Mouse (Mus musculus) left cerebral cortex, adult 11 months (tissue): Measurements from ENCODE around the gene Prr19.

ENCODE experiments used
- DNase-seq: peaks from one replicate; pipeline ENCODE4 v3.0.0; 2022; ENCODE audit warnings: low spot score

Prr19 gene

DNA sequence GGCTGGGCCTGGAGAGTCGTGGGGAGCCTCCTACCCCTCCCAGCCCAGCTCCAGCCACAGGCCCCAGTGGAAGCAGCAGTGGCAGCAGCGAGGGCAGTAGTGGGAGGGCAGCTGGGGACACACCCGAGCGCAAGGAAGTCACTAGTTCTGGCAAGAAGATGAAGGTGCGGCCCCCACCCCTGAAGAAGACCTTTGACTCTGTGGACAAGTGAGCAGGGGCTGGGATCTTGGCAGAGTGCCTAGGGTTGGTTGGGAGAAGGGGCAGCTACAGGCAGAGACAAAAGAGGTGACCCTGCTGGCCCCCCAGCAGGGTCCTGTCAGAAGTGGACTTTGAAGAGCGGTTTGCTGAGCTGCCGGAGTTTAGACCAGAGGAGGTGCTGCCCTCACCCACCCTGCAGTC, 9.1 kb upstream of the Prr19 start:
- no peak for DNase-seq

- DNase-seq: no peak
These were observed 7.9 kb upstream of the Prr19 start for GRCm38 (mm10) chr7:25293191-25293739.

DNA sequence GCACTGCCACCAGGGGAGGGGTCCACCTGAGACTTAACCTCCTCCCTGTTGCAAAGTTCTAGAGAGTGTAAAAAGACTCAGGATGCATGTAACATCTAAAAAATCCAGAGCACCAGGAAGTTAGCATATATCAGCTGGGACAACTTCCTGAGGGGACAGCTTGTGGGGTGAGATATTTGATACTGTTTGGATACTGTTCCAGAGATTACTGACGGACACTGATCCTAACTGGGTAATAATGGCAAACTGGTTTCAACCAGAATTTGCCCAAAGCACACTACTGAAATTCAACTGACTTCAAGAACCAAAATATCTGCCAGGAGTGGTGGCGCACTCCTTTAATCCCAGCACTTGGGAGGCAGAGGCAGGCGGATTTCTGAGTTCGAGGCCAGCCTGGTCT, 6.7 kb upstream of the Prr19 start:
- DNase-seq: no peak

DNA sequence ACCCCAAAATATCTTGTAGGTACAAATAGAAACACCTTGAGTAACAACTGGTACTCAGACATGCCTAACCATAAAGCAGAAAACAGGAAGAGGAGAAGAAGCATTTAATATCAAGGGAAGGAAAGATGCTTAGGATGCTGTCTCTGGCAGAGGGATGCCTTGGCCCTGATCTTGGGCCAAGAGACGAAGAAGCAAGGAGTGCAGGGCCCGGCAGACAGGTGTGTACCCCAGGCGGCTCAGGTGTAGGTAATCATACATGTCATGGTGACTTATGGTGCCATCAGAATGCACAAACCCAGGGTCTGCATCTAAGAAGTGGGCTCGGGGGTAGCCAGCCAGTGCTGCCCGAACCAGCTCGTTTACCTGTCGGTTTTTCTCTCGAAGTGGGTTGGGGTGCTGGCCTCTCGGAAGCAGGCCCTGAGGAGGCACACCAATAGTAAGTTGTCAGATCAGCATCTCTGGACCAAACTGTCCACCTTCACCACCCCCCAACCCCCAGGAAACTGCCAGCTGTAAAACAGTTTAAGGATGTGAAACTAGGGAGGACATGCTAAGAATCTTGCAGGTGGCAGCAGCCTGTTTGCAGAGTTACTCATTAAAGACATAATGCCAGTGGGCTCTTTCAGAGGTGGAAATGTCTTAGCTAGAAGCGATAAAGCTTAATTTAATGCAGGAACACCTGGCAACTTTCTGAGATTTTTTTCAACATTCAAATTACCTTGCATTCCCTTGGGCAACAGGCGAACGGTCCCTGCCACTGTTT, 6.1 kb upstream of the Prr19 start:
- DNase-seq: no peak

DNA sequence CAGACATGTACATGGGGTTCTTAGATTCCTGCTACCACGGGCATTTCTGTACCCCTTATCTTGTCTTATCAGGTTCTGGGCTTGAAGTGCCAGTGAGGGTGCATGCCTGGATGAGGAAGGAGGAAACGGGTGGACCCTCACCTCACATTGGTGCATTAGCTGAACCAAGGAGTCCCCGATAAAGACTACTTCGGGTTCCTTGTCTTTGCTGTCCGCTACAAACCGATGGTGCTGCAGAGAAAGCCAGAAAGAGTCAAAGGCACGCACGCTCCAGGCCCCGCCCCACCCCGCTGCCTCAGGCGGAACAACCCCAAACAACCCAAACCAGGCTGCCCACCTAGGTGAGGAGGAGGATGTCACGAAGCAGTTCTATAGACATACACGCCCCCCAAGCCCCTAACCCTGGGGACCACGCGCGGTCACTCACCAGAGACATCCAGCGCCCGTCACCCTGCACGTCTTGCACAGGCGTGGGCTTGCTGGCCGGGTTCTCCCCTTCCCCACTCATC, 4.2 kb upstream of the Prr19 start:
- no peak for DNase-seq

DNA sequence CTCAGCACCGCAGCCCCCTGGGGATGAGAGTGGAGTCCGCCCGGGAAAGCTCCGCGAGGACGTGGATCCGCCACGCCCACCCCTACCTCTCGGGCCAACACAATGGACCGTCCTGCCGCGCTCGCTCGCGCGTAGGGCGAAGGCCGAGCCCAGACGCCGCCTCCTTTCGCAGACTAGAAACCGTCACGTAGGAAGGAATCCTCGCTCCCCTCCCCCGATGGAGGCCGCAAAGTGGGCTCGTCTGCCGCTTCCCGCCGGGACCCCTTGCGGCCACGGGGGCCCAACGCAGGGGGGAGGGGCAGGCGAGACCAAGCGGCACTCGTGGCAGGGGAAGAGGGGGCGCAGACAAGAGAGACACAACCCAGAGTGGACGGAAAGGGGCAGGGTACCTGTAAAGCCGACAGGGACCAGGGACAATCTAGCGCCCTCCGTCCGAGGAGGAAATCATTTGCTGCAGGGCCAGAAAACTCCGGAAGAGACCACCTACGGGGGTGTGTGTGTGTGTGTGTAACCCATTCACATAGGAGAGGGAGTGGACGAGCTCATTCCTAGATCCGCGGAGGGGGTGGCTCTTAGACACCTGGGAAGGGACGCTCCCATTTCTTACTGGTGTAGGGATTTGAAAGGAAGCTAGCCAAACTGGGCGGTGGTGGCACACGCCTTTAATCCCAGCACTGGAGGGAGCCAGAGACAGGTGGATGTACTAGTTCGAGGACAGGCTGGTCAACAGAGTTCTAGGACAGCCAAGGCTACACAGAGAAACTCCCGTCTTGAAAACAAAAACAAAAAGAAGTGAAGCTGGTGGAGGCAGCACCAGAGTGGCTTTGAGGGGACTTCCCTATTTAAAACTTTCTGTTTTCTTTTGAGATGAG, 3.5 kb upstream of the Prr19 start, which contains the start of gene Pafah1b3:
TSS of gene Pafah1b3 (minus strand) at position 533 of the 872 bp plus-strand sequence.
- peak; percentile 79 for DNase-seq

- no peak for DNase-seq
These were observed 1.9 kb downstream of the Prr19 start for GRCm38 (mm10) chr7:25303003-25303684.

- no peak for DNase-seq
These were observed 2.4 kb downstream of the Prr19 start for GRCm38 (mm10) chr7:25303685-25304006.

GRCm38 (mm10) chr7:25305481-25305880, 4.3 kb downstream of the Prr19 start:
- no peak for DNase-seq

DNA sequence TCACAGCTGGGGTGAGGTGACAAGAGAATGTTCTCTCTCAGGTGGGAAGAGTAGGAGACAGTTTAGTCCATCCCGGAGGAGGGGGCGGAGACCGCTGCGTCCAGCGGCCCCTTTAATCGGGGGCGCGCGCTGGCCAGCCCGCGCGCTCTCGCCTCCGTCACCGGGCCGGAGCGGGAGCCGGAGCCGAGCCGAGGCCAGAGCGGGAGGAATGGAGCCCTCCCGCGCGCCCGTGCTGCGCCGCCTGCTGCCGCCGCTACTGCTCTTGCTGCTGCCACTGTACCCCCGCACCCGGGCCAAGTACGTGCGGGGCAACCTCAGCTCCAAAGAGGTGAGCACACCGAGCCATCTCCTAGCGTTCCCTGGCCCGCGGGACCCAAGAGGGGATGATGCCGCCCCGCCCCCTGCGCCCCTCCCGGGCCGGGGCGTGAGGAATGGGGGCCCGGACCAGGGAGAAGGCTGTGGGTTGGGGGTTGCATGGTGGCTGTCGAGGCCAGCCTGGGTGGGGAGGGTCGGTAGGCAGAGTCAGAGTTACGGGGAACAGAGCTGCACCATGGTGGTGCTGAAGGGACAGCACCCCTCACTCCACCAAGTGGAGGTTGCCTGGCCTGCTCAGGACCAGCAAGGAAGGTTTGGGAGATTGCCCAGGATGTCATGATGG, 4.9 kb downstream of the Prr19 start, which contains the start of gene Tmem145:
TSS of gene Tmem145 (plus strand) at position 151 of the 658 bp plus-strand sequence.
- DNase-seq: no peak

DNA sequence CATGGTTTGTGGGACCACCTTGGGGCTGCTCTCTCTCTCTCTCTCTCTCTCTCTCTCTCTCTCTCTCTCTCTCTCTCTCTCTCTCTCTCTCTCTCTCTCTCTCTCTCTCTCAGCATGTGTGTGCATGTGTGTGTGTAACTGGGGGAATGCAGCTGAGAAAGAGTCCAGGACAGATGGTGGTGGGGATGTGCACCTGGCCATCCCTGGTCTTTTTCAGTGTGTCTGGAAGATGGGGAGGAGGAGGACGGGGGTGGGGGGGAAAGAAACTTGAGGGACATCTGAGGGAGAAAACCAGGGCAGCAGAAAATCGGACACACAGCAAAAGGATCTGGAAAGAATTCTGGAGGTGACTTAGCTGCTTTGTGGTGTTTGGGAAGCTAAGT, 5.4 kb downstream of the Prr19 start:
- DNase-seq: no peak

DNA sequence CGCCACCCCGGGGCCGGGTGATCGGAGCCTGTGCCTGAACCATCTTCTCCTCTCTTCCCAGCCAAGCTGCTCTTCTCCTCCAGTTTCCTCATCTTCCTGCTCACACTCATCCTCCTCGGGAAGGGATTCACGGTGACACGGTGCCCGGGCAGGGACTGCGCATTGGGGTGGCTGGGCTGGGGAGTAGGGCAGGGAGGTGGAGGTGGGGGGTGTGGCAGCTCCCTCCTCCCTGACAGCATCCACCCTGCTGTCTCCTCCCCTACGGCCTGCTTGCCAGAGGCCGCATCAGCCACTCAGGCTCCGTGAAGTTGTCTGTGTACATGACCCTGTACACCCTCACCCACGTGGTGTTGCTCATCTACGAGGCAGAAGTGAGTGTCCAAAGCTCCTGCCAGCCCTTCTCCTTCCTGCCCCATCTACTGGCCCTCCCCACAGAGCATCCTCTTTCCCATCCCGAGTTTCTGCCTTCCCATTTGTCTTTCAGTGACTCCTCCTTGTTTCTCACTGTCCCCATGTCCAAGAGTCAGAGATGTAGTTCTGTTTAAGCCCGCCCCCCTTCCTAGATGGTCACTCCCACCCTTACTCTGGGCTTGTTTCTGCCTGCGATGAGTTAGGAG, 7.6 kb downstream of the Prr19 start:
- no peak for DNase-seq

DNA sequence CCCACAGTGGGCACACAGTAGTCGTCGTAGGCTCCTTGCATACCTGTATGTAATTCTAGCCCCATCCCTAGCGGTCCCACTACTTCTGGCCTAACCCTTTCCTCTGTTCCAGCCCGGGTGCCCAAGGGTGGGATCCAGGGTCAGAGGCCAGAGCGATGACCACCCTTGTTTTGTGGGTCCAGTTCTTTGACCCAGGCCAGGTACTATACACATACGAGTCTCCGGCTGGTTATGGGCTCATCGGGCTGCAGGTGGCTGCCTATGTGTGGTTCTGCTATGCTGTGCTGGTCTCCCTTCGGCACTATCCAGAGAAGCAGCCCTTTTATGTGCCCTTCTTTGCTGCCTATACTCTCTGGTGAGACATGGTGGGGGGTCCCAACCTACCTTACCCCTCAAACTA, 8.2 kb downstream of the Prr19 start:
- no peak for DNase-seq

DNA sequence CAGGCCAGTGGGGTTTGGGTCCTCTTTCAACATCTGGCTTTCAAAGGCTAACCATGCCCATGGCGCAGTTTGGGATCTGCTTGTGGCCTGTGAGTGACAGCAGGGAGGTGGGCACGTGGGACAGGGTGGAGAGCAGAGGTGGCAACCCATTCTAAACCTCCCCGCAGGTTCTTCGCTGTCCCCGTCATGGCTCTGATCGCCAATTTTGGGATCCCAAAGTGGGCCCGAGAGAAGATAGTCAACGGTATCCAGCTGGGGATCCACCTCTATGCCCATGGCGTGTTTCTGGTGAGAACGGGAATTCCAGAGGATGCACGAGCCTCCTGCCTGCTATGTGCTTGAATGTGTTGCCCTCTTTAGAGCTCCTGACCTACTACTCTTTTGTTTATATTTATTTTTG, 10.0 kb downstream of the Prr19 start:
- no peak for DNase-seq

DNA sequence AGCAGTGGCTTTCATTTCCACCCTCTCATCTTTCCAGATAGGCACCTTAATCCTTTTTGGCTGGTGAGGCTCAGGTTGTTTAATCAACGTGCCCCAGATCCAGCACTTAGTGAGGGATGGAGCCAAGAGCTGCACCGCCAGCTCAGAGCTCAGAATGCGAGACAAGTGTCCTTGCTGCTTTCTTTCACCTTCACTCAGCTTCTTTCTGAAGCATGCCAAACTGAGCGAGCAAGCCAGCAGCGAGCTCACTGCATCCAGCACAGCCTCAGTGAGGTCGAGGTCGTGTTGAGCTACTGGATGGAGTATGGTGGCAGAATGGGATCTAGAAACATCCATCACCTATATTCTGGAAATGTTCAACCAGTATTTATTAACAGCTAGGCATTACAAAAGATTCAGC, 12.1 kb downstream of the Prr19 start:
- DNase-seq: no peak

- no peak for DNase-seq
These were observed 13.5 kb downstream of the Prr19 start for GRCm38 (mm10) chr7:25314606-25315305.

GRCm38 (mm10) chr7:25315306-25316041, 14.3 kb downstream of the Prr19 start:
- DNase-seq: no peak

GRCm38 (mm10) chr7:25316532-25317445, 15.6 kb downstream of the Prr19 start, which contains the start of gene Megf8:
Gene Megf8, plus strand, starts transcription at chr7:25317164.
- peak; percentile 97 for DNase-seq
